Mouse (Mus musculus) embryonic facial prominence, embryonic 12.5 days (tissue): ENCODE data around the gene Crabp1. TPM values are rescaled to one million over a fixed set of nuclear protein-coding genes. Genes with fewer than 3 reads are reported as not detected.
A peak's percentile ranks its signal among the peaks of the same experiment; 100 is the strongest.

ENCODE experiments used
- ATAC-seq: fragments of 200-750 bp; cut with Nextera tagmentation; 2 replicates; pipeline ENCODE4 v1.8.0; 2017; ENCODE audit not compliant: insufficient number of reproducible peaks, insufficient read depth, low FRiP score, low TSS enrichment
- H3K27ac ChIP-seq: fragments of 300-500 bp; sonication (generic); 2 replicates; pipeline ENCODE4 v1.5.1; 2016; ENCODE audit warnings: mild to moderate bottlenecking
- H3K27me3 ChIP-seq: fragments of 300-500 bp; sonication (generic); 2 replicates; pipeline ENCODE4 v1.6.1; 2016; ENCODE audit warnings: mild to moderate bottlenecking, moderate library complexity
- H3K36me3 ChIP-seq: fragments of 300-500 bp; sonication (generic); 2 replicates; pipeline ENCODE4 v1.6.1; 2016; ENCODE audit warnings: mild to moderate bottlenecking
- H3K4me1 ChIP-seq: fragments of 300-500 bp; sonication (generic); 2 replicates; pipeline ENCODE4 v1.6.1; 2016
- H3K4me2 ChIP-seq: fragments of 300-500 bp; sonication (generic); replicated peaks from 2 replicates; pipeline ENCODE4 v1.6.1; 2016; ENCODE audit warnings: mild to moderate bottlenecking, moderate library complexity
- H3K4me3 ChIP-seq: fragments of 300-500 bp; sonication (generic); 2 replicates; pipeline ENCODE4 v1.5.1; 2016; ENCODE audit warnings: mild to moderate bottlenecking
- H3K9ac ChIP-seq: fragments of 300-500 bp; sonication (generic); 2 replicates; pipeline ENCODE4 v1.6.1; 2016; ENCODE audit warnings: mild to moderate bottlenecking, moderate library complexity
- H3K9me3 ChIP-seq: fragments of 300-500 bp; sonication (generic); 2 replicates; pipeline ENCODE4 v1.6.1; 2016; ENCODE audit warnings: mild to moderate bottlenecking, moderate library complexity
- WGBS: fragments of 180-500 bp; shearing (Covaris S2); methylation state at CpG from one replicate; pipeline ENCODE4 v1.1.7; 2016; 5-methylcytosine and 5-hydroxymethylcytosine counted together
- polyA plus RNA-seq: library from polyadenylated mRNA; unstranded; fragments of >200 nt; fragmentation: Nextera tagmentation; extraction: Ambion mirVana; gene quantifications from 2 replicates; pipeline ENCODE4 v1.2.1, GENCODE M21; 2016

Gene Crabp1
- polyA plus RNA-seq, 1 experiment from 2014 or later, result 609 TPM

DNA sequence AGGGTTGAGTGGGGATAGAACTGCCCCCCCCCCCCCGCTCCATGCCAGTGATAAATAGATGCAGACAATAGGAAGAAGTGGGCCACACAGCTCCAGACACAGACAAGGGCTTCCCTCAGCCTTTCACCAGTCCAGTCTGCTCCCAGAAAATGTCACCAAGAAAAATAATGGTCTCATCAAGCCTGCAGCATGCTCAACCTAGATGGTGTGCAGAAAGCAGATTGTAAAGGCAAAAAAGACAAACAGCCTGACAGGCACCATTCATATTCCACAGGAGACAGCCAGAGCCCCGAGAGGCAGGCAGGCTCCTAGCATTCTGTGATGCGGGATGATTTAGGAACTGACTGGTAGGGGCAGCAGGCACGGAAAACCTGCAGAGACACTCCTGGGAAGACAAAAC, 45.4 kb downstream of the Crabp1 start:
- Histone ChIP-seq H3K27me3 (no peaks in the 10 kb centered on the region), H3K9me3 (no peaks in the 10 kb centered on the region), H3K36me3 (no peaks in the 10 kb centered on the region), H3K27ac (no peak overlapping the region), H3K4me1 (peaks cover 10% of the 10 kb centered on the region; the same call in 1 of the 2 replicates), H3K4me3 (no peak overlapping the region), H3K9ac (no peak overlapping the region), H3K4me2 (no peak overlapping the region)
- WGBS, result 31% methylated on average over 4 of the region's 4 CpGs
- no peak for ATAC-seq

DNA sequence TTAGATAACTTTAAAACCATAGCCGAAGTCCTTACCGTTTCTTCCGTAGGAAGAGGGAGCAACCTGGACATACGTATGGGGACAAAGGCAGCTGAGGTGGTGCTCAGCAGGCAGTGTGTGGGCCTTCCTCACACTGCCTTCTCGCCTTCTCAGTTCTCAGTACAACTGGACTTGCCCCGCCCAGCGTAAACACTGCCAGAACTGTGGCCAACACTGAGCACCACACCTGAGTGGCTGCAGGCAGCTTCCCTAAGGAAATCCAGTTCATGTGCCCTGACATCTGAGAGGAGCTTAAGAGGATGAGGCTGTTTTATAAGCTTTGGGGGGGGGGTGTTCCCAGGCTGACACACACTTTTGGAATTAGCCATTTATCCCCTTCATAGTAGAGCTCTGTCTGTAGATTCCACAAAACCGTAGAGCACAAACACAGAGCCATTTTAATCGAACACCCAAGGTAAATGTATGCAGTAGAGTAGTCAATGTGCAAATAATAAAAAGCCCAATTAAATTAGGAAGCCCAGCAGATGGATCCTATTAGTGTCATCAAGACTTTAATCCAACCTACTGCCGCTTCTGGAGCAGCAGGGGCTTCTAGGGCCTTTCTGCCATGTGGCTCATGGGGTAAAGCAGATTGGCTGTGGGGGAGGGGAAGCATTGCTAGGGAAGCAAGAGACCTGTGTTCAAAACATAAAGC, 52.1 kb downstream of the Crabp1 start:
- Histone ChIP-seq H3K9me3 (no peaks in the 10 kb centered on the region), H3K9ac (no peak overlapping the region), H3K4me1 (peaks cover 29% of the 10 kb centered on the region), H3K27ac (peak overlapping the region; percentile 46; the same call in 1 of the 2 replicates), H3K4me2 (no peak overlapping the region), H3K36me3 (no peaks in the 10 kb centered on the region), H3K4me3 (no peak overlapping the region), H3K27me3 (no peaks in the 10 kb centered on the region)
- WGBS, result 34% methylated on average over 10 of the region's 10 CpGs
- peak; percentile 62 for ATAC-seq

DNA sequence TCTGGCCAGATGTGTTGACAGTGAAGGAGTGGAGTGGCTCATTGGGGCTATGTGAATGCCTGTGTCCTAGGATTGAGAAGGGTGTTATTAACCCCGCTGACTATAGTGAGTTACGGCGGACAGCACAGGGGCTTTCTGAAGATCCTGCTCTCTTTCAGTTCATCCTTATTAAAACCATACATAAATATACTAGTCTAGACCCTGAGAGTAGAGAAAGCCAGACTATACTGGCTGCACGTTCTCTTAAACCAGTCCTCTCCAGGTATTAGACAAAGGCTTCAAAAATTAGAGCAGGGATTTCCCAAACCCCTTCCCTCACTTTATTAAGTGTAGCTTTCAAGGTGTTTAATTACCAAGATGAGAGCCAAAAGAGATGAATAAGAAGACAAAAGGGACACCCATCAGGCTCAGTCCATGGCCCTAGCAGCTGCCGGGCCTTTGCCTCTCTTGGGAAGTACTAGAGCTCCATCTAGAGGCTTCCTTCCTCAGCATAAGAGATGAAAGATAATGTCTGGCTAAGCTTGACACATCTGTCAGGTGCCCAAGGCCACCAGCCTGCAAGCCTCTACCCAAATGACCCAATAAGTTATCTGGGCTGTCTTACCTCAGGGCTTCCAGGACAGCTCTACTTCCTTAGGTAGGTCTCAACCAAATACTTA, 57.0 kb downstream of the Crabp1 start:
- Histone ChIP-seq H3K4me3 (no peak overlapping the region), H3K36me3 (no peaks in the 10 kb centered on the region), H3K27ac (no peak overlapping the region), H3K27me3 (no peaks in the 10 kb centered on the region), H3K9ac (no peak overlapping the region), H3K4me1 (peaks cover 25% of the 10 kb centered on the region), H3K4me2 (no peak overlapping the region), H3K9me3 (no peaks in the 10 kb centered on the region)
- WGBS, result 44% methylated on average over 5 of the region's 5 CpGs
- ATAC-seq, result peak; percentile 71

Other genes starting within 250 kb of the Crabp1 start
- 0.20 TPM in 1 of 2 replicates, not detected in the other for gene Sh2d7, start 225.8 kb upstream of the Crabp1 start, polyA plus RNA-seq
- gene Cib2, start 204.5 kb upstream of the Crabp1 start, polyA plus RNA-seq, result 22.1 and 24.0 TPM in 2 replicates
- 100 and 101 TPM in 2 replicates for gene Idh3a, start 178.4 kb upstream of the Crabp1 start, polyA plus RNA-seq
- 1.5 and 2.3 TPM in 2 replicates for gene Acsbg1, start 102.9 kb upstream of the Crabp1 start, polyA plus RNA-seq
- 7.1 and 7.2 TPM in 2 replicates for gene Dnaja4, start 65.9 kb upstream of the Crabp1 start, polyA plus RNA-seq
- 151 and 155 TPM in 2 replicates for gene Wdr61, start 30.2 kb upstream of the Crabp1 start, polyA plus RNA-seq
- gene Ireb2, start 99.0 kb downstream of the Crabp1 start, polyA plus RNA-seq, result 50.0 and 50.7 TPM in 2 replicates
- gene Hykk, start 152.5 kb downstream of the Crabp1 start, polyA plus RNA-seq, result 7.5 and 8.0 TPM in 2 replicates
- gene Psma4, start 186.0 kb downstream of the Crabp1 start, polyA plus RNA-seq, result 301 and 314 TPM in 2 replicates
- gene AY074887, start 186.2 kb downstream of the Crabp1 start, polyA plus RNA-seq, result 1.0 and 1.6 TPM in 2 replicates
- 1.4 and 1.5 TPM in 2 replicates for gene Chrna5, start 216.1 kb downstream of the Crabp1 start, polyA plus RNA-seq